Mouse (Mus musculus) ES-E14 (cell line): ENCODE results near the gene Prkag1.

ENCODE experiments used
- CHD2 ChIP-seq: IDR thresholded peaks from 2 replicates; pipeline ENCODE4 v1.6.1; 2014; ENCODE audit warnings: mild to moderate bottlenecking, low read depth, low read length, inconsistent platforms
- MAFK ChIP-seq: IDR thresholded peaks from 2 replicates; pipeline ENCODE4 v1.6.1; 2014; ENCODE audit warnings: mild to moderate bottlenecking, low read depth, low read length, inconsistent platforms; ENCODE audit not compliant: insufficient read depth
- ZC3H11A ChIP-seq: IDR thresholded peaks from 2 replicates; pipeline ENCODE4 v1.6.1; 2012; ENCODE audit warnings: low read depth, mild to moderate bottlenecking, inconsistent platforms, low read length, borderline replicate concordance
- ZNF384 ChIP-seq: IDR thresholded peaks from 2 replicates; pipeline ENCODE4 v1.6.1; 2012; ENCODE audit warnings: low read depth, low read length, inconsistent platforms

- TF ChIP-seq MAFK, result no peak
- no peak for TF ChIP-seq ZNF384
- TF ChIP-seq CHD2, result no peak
- no peak for TF ChIP-seq ZC3H11A
These were observed 12.4 kb upstream of the Prkag1 start for GRCm38 (mm10) chr15:98843595-98844223.
